Mouse (Mus musculus): ENCODE measurements around the gene Sfswap.
"Not testable (repeated sequence)": the region's sequence is repeated elsewhere in the genome, so short reads cannot be mapped to it uniquely, and the experiment has no call there.

Sfswap gene

GRCm38 (mm10) chr5:129586016-129586415, 85.0 kb downstream of the Sfswap start:
- DNase-seq (ENCODE audit: inconsistent ontology term), result peak; percentile 90

DNA sequence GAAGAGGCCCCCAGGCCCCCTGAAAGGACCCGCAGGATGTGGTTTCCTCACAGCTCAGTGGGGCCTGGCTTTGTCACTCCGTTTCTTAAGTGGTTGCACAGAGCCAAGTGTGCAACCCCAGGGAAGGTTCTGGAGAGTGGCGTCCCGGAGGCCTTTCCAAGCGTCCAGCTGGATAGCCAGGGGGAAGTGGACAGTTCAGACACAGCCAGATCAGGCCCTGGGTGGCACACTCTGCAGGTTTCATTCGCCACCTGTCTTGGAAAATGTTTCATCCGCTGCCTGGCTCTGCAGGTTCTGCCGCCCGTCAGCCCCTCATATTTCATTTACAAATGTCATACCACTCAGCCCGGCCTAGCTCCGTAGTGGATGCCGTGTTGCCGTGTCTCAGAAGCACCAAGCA, 85.5 kb downstream of the Sfswap start:
- DNase-seq (ENCODE audit: inconsistent ontology term), result no peak

GRCm38 (mm10) chr5:129590915-129591314, 89.9 kb downstream of the Sfswap start:
- peak; percentile 30 for DNase-seq (ENCODE audit: inconsistent ontology term)

DNA sequence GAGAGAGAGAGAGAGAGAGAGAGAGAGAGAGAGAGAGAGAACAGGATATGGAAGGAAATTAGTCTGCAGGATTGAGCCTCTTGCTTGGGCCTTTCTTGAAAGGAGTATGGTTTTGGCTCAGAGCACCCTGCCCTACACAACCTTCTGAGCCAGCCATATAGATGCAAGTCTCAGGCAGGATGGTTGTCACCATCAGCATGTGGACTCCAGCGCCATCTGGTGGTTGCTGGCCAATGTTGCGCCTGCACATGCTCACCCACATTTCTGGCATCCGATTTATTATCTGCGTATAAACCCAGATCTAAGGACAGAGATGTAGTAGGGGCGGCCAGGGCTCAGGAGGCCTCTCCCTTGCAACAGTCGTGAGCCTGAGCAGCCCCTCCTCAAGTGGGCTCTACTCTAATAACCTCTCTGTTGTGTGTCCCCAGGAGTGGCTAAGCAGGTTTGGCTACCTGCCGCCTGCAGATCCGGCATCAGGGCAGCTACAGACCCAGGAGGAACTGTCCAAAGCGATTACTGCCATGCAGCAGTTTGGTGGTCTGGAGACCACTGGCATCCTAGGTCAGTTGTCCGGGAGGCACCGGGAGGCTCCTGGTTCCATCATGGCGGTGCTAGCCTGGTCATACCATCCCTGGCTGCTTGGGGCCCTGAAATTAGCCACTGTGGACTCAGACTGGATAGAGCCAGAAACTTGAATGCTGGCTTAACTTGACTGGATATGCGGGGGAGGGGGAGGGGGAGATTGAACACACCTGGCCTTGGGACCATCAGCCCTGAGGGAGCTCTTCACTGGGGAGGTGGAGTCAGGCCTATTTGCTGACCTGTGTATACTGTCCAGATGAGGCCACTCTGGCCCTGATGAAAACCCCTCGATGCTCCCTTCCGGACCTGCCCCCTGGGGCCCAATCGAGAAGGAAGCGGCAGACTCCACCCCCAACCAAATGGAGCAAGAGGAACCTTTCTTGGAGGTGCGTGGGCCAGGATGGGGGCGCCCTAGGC, 93.4 kb downstream of the Sfswap start:
- peak; percentile 46 for DNase-seq (ENCODE audit: inconsistent ontology term)

DNA sequence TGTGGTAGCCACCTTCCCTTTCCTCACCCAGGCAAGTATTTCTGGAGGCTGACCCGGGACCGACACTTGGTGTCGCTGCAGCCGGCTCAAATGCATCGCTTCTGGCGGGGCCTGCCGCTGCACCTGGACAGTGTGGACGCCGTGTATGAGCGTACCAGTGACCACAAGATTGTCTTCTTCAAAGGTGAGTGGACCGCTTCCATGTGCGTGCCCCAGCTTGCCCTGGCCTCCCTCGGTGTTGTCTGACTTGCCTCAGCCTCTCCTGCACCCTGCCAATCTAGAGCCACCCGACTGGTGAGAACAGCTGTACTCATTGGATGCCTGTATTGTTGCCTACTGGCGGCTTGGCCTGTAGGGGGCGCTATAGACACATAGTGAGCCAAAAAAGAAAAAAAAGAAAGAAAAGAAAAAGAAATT, 101.1 kb downstream of the Sfswap start:
- DNase-seq (ENCODE audit: inconsistent ontology term), result no peak

GRCm38 (mm10) chr5:129607476-129607875, 106.5 kb downstream of the Sfswap start:
- no peak for DNase-seq (ENCODE audit: inconsistent ontology term)

GRCm38 (mm10) chr5:129611060-129611459, 110.0 kb downstream of the Sfswap start:
- DNase-seq (ENCODE audit: inconsistent ontology term), result peak; percentile 55

GRCm38 (mm10) chr5:129620600-129620999, 119.6 kb downstream of the Sfswap start:
- not testable (repeated sequence) for DNase-seq (ENCODE audit: inconsistent ontology term)
